Mouse (Mus musculus): ENCODE measurements around the gene Chaf1a. TPM values are rescaled to one million over a fixed set of nuclear protein-coding genes. Genes with fewer than 3 reads are reported as not detected.

Chaf1a gene
- polyA plus RNA-seq (2012; rRNA removed): 13.1 and 15.1 TPM in 2 replicates

GRCm38 (mm10) chr17:56040030-56040856 lies at the start of gene Chaf1a:
Gene Chaf1a (plus strand): TSS chr17:56040439.

GRCm38 (mm10) chr17:56005415-56006061 lies 34.7 kb upstream of the Chaf1a start, which contains the start of the genes Stap2 and Mpnd:
Gene Stap2 (minus strand): TSS chr17:56005584.
Gene Mpnd (plus strand): TSS chr17:56005711.

GRCm38 (mm10) chr17:56036176-56036900 lies 3.9 kb upstream of the Chaf1a start, which contains the start of gene Sh3gl1:
Gene Sh3gl1 (minus strand): TSS chr17:56036635.

GRCm38 (mm10) chr17:56074827-56075208 lies 34.6 kb downstream of the Chaf1a start, which contains the start of gene Ubxn6:
Gene Ubxn6 (minus strand): TSS chr17:56075028.

GRCm38 (mm10) chr17:56078880-56079795 lies 38.9 kb downstream of the Chaf1a start, which contains the start of gene Hdgfl2:
Gene Hdgfl2 (plus strand): TSS chr17:56079634.

GRCm38 (mm10) chr17:56109219-56110051 lies 69.2 kb downstream of the Chaf1a start, which contains the start of gene Plin4:
Gene Plin4 (minus strand): TSS chr17:56109803.

GRCm38 (mm10) chr17:56117251-56117710 lies 77.0 kb downstream of the Chaf1a start, which contains the start of gene Plin5:
Gene Plin5 (minus strand): TSS chr17:56117596.

GRCm38 (mm10) chr17:56121826-56122225 lies 81.6 kb downstream of the Chaf1a start, which contains the start of gene Lrg1:
Gene Lrg1 (minus strand): TSS chr17:56122001.

Other genes with a start within 250 kb of the Chaf1a start
- 4.7 and 5.3 TPM in 2 replicates for gene Zfp119a, start 161.5 kb upstream of the Chaf1a start, polyA plus RNA-seq (2012; rRNA removed)
- gene Zfp959, start 148.3 kb upstream of the Chaf1a start, polyA plus RNA-seq (2012; rRNA removed): 8.4 and 9.3 TPM in 2 replicates
- gene Zfp119b, start 90.9 kb upstream of the Chaf1a start, polyA plus RNA-seq (2012; rRNA removed): 3.6 and 3.7 TPM in 2 replicates
- gene Ebi3, start 87.8 kb upstream of the Chaf1a start, polyA plus RNA-seq (2012; rRNA removed): 4.5 TPM in 2 replicates
- gene Yju2, start 81.3 kb upstream of the Chaf1a start, polyA plus RNA-seq (2012; rRNA removed): 16.5 and 19.7 TPM in 2 replicates
- 194 and 215 TPM in 2 replicates for gene Shd, start 70.0 kb upstream of the Chaf1a start, polyA plus RNA-seq (2012; rRNA removed)
- 118 and 121 TPM in 2 replicates for gene Fsd1, start 53.9 kb upstream of the Chaf1a start, polyA plus RNA-seq (2012; rRNA removed)
- gene Stap2, start 34.9 kb upstream of the Chaf1a start, polyA plus RNA-seq (2012; rRNA removed): 6.4 and 7.7 TPM in 2 replicates
- 210 and 233 TPM in 2 replicates for gene Mpnd, start 34.7 kb upstream of the Chaf1a start, polyA plus RNA-seq (2012; rRNA removed)
- gene Sh3gl1, start 3.8 kb upstream of the Chaf1a start, polyA plus RNA-seq (2012; rRNA removed): 97.4 and 102 TPM in 2 replicates
- 92.1 and 99.5 TPM in 2 replicates for gene Ubxn6, start 34.6 kb downstream of the Chaf1a start, polyA plus RNA-seq (2012; rRNA removed)
- 142 and 163 TPM in 2 replicates for gene Hdgfl2, start 39.2 kb downstream of the Chaf1a start, polyA plus RNA-seq (2012; rRNA removed)
- gene Plin4, start 69.4 kb downstream of the Chaf1a start, polyA plus RNA-seq (2012; rRNA removed): 0.09 and 0.10 TPM in 2 replicates
- 0.32 and 0.51 TPM in 2 replicates for gene Plin5, start 77.2 kb downstream of the Chaf1a start, polyA plus RNA-seq (2012; rRNA removed)
- 0.05 and 0.20 TPM in 2 replicates for gene Lrg1, start 81.6 kb downstream of the Chaf1a start, polyA plus RNA-seq (2012; rRNA removed)
- gene Sema6b, start 99.9 kb downstream of the Chaf1a start, polyA plus RNA-seq (2012; rRNA removed): 28.0 and 28.1 TPM in 2 replicates
- gene Tnfaip8l1, start 122.0 kb downstream of the Chaf1a start, polyA plus RNA-seq (2012; rRNA removed): 7.1 and 8.0 TPM in 2 replicates
- 46.5 and 54.4 TPM in 2 replicates for gene Mydgf, start 143.5 kb downstream of the Chaf1a start, polyA plus RNA-seq (2012; rRNA removed)
- gene Dpp9, start 178.5 kb downstream of the Chaf1a start, polyA plus RNA-seq (2012; rRNA removed): 49.6 and 51.1 TPM in 2 replicates
- 21.2 and 22.7 TPM in 2 replicates for gene Fem1a, start 216.4 kb downstream of the Chaf1a start, polyA plus RNA-seq (2012; rRNA removed)
- 3.4 and 4.1 TPM in 2 replicates for gene Ticam1, start 236.3 kb downstream of the Chaf1a start, polyA plus RNA-seq (2012; rRNA removed)